Mouse (Mus musculus) ES-Bruce4 (cell line): ENCODE measurements around the gene Gm45618.

ENCODE experiments used
- CTCF ChIP-seq: IDR thresholded peaks from one replicate; pipeline ENCODE4 v1.8.1; 2011; ENCODE audit warnings: low read depth, low read length
- POLR2A ChIP-seq: IDR thresholded peaks from one replicate; pipeline ENCODE4 v1.8.1; 2011; ENCODE audit warnings: low read length; ENCODE audit not compliant: insufficient read depth

DNA sequence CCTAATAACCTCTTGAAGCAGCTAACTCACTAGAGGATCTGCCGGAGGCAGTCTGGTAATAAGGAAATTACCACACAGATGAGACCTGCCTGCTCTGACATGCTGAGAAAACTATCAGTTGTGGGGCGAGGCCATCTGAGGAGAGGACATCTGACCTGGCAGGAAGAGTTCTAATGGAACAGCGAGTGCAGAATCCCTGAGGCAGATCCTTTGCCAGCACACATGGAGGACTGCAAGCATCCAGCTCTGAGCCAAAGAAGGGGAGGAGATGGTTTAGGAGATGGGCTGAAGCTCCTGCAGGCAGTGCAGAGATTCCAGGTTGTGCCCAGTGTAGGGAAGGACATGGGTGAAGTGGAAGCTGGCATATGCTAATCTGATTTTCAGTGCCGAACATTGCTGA is 31.7 kb upstream of the Gm45618 start:
- no peak for TF ChIP-seq CTCF
- TF ChIP-seq POLR2A: no peak
